Mouse (Mus musculus) layer of hippocampus, adult 2 months (tissue): Measurements from ENCODE around the gene Adprhl1. TPM values are rescaled to one million over a fixed set of nuclear protein-coding genes. Genes with fewer than 3 reads are reported as not detected.

Experiments
- DNase-seq, 2 experiments: peaks; one replicate each; pipeline ENCODE4 v3.0.0; 2022; ENCODE audit warnings: low spot score in 2 of 2
- H3K27ac ChIP-seq: fragments of 200-600 bp; 2 replicates; pipeline ENCODE4 v1.8.1; 2022
- H3K4me3 ChIP-seq: fragments of 200-600 bp; 2 replicates; pipeline ENCODE4 v1.8.1; 2022; ENCODE audit warnings: mild to moderate bottlenecking
- CTCF ChIP-seq: fragments of 200-600 bp; conservative IDR thresholded peaks from 2 replicates; pipeline ENCODE4 v1.8.1; 2022; ENCODE audit warnings: antibody characterized with exemption, mild to moderate bottlenecking, moderate library complexity
- microRNA-seq, 2 experiments: library from miRNA; unstranded; fragments of <30 nt; microRNA quantifications; one replicate each; pipeline ENCODE4 v1.2.0; 2021
- total RNA-seq, 2 experiments: library from RNA; stranded (reverse); gene quantifications; 2 replicates each; pipeline ENCODE4 v1.2.3; 2021

Adprhl1 gene
- total RNA-seq, 2 experiments from 2014 or later, result 0.67 to 1.1 TPM

- H3K27ac ChIP-seq, result no peak overlapping the region
- H3K4me3 ChIP-seq, result no peak overlapping the region
- DNase-seq, result no peak
- TF ChIP-seq CTCF, result no peak
Observed at GRCm38 (mm10) chr8:13179948-13180347, 74.0 kb downstream of the Adprhl1 start.

GRCm38 (mm10) chr8:13179482-13179881 is 74.5 kb downstream of the Adprhl1 start:
- DNase-seq, result no peak
- no peak for TF ChIP-seq CTCF
- H3K27ac ChIP-seq, result no peak overlapping the region
- H3K4me3 ChIP-seq, result no peak overlapping the region

- no peak for DNase-seq
- Histone ChIP-seq H3K4me3 (no peak overlapping the region), H3K27ac (no peak overlapping the region)
- TF ChIP-seq CTCF, result no peak
Observed at GRCm38 (mm10) chr8:13178137-13178536, 75.8 kb downstream of the Adprhl1 start.

- DNase-seq, result no peak
- no peak overlapping the region for H3K4me3 ChIP-seq
- TF ChIP-seq CTCF, result no peak
- H3K27ac ChIP-seq, result no peak overlapping the region
Observed at GRCm38 (mm10) chr8:13177173-13177852, 76.6 kb downstream of the Adprhl1 start.

GRCm38 (mm10) chr8:13175650-13176049 is 78.3 kb downstream of the Adprhl1 start:
- no peak for DNase-seq
- H3K4me3 ChIP-seq, result no peak overlapping the region

GRCm38 (mm10) chr8:13174811-13175210 is 79.2 kb downstream of the Adprhl1 start:
- Histone ChIP-seq H3K4me3 (no peak overlapping the region), H3K27ac (no peak overlapping the region)
- TF ChIP-seq CTCF, result no peak
- DNase-seq, result no peak

More at GRCm38 (mm10) chr8:13175650-13176049, 78.3 kb downstream of the Adprhl1 start:
- no peak for TF ChIP-seq CTCF
- no peak overlapping the region for H3K27ac ChIP-seq

- no peak for DNase-seq
- Histone ChIP-seq H3K27ac (no peak overlapping the region), H3K4me3 (no peak overlapping the region)
- no peak for TF ChIP-seq CTCF
Observed at GRCm38 (mm10) chr8:13174305-13174704, 79.7 kb downstream of the Adprhl1 start.

Small RNAs within 50 kb of the gene (microRNA-seq; reads per million reads assigned to microRNA genes)
- 10.9 reads per million in 2 experiments for gene Mir1968

Other genes with a start within 250 kb of the Adprhl1 start
- under 1 TPM in 1 of 2 experiments, not detected in 1; 0.20 TPM for gene F7, start 228.1 kb downstream of the Adprhl1 start, total RNA-seq
- gene F10, start 216.9 kb downstream of the Adprhl1 start, total RNA-seq, result not detected
- not detected for gene Proz, start 193.2 kb downstream of the Adprhl1 start, total RNA-seq
- 10 to 100 TPM; 28.2 to 30.7 TPM for gene Pcid2, start 148.7 kb downstream of the Adprhl1 start, total RNA-seq
- gene Cul4a, start 148.5 kb downstream of the Adprhl1 start, total RNA-seq, result 10 to 100 TPM; 60.1 to 60.8 TPM
- 100 to 1,000 TPM; 241 to 248 TPM for gene Lamp1, start 95.0 kb downstream of the Adprhl1 start, total RNA-seq
- gene Grtp1, start 53.5 kb downstream of the Adprhl1 start, total RNA-seq, result 1 to 10 TPM; 4.0 to 4.1 TPM
- gene Dcun1d2, start 34.0 kb upstream of the Adprhl1 start, total RNA-seq, result 10 to 100 TPM; 36.4 to 40.1 TPM
- gene Tmco3, start 34.0 kb upstream of the Adprhl1 start, total RNA-seq, result 10 to 100 TPM; 42.8 to 42.9 TPM
- gene Tfdp1, start 84.6 kb upstream of the Adprhl1 start, total RNA-seq, result 10 to 100 TPM; 66.1 to 66.7 TPM
- not detected for gene Atp4b, start 142.7 kb upstream of the Adprhl1 start, total RNA-seq
- gene Grk1, start 150.9 kb upstream of the Adprhl1 start, total RNA-seq, result not detected
- gene Tmem255b, start 181.0 kb upstream of the Adprhl1 start, total RNA-seq, result 1 to 10 TPM; 5.2 TPM
- 10 to 100 TPM; 81.2 to 85.1 TPM for gene Gas6, start 240.3 kb upstream of the Adprhl1 start, total RNA-seq